Mouse (Mus musculus): ENCODE results near the gene Nsg1. TPM values are rescaled to one million over a fixed set of nuclear protein-coding genes. Genes with fewer than 3 reads are reported as not detected.

The Nsg1 gene
- polyA plus RNA-seq, 1 experiment from 2014 or later: 12.7 TPM

- in situ Hi-C loops (cut with MboI; ENCODE audit: low pct_unique_long_range_greater_than_20kb): no loop called here
- POLR2A ChIA-PET: interaction anchor here (0.6 kb wide), 1 partner anchor 20 kb away, joined by 8 read pairs; no protein-coding TSS in a partner anchor
- DNase-seq (ENCODE audit: low read depth, low spot score): no peak
Observed at GRCm38 (mm10) chr5:38106080-38106697, 53.5 kb downstream of the Nsg1 start.

GRCm38 (mm10) chr5:38102945-38103344, 56.8 kb downstream of the Nsg1 start:
- no peak for ATAC-seq
- H3K27me3 ChIP-seq: no peaks in the 10 kb centered on the region
- POLR2A ChIA-PET: no interaction called here
- in situ Hi-C loops (cut with MboI; ENCODE audit: low pct_unique_long_range_greater_than_20kb): loop anchor here (5.0 kb wide), 1 partner anchor 84 kb away; no protein-coding TSS in a partner anchor
- no peak for DNase-seq (ENCODE audit: low read depth, low spot score)
- no peak for TF ChIP-seq CTCF (IDR thresholded peaks at IDR 0.05)
- CTCF ChIA-PET: interaction anchor here (1.0 kb wide), 1 partner anchor 10 kb away, joined by 3 read pairs; no protein-coding TSS in a partner anchor

More at GRCm38 (mm10) chr5:38106080-38106697, 53.5 kb downstream of the Nsg1 start:
- no peak for TF ChIP-seq CTCF (IDR thresholded peaks at IDR 0.05)
- ATAC-seq: no peak
- no peaks in the 10 kb centered on the region for H3K27me3 ChIP-seq
- CTCF ChIA-PET: interaction anchor here (0.9 to 1.4 kb wide), 6 partner anchors 9 to 95 kb away, joined by 3 to 6 read pairs (median 3); no protein-coding TSS in a partner anchor

- POLR2A ChIA-PET: no interaction called here
- ATAC-seq: no peak
- CTCF ChIA-PET: interaction anchor here (1.0 to 3.3 kb wide), 7 partner anchors 9 to 130 kb away, joined by 3 to 19 read pairs (median 3); no protein-coding TSS in a partner anchor
- in situ Hi-C loops (cut with MboI; ENCODE audit: low pct_unique_long_range_greater_than_20kb): no loop called here
- TF ChIP-seq CTCF (IDR thresholded peaks at IDR 0.05): no peak
- H3K27me3 ChIP-seq: no peaks in the 10 kb centered on the region
- DNase-seq (ENCODE audit: low read depth, low spot score): no peak
Observed at GRCm38 (mm10) chr5:38099139-38099676, 60.5 kb downstream of the Nsg1 start.

- POLR2A ChIA-PET: interaction anchor here (1.1 kb wide), 1 partner anchor 11 kb away, joined by 3 read pairs; no protein-coding TSS in a partner anchor
- H3K27me3 ChIP-seq: no peaks in the 10 kb centered on the region
- in situ Hi-C loops (cut with MboI; ENCODE audit: low pct_unique_long_range_greater_than_20kb): no loop called here
- peak; percentile 67 for TF ChIP-seq CTCF (IDR thresholded peaks at IDR 0.05)
- no peak for DNase-seq (ENCODE audit: low read depth, low spot score)
- peak; percentile 63 for ATAC-seq
- CTCF ChIA-PET: interaction anchor here (0.5 to 3.3 kb wide), 12 partner anchors 8 to 132 kb away, joined by 3 to 19 read pairs (median 3); no protein-coding TSS in a partner anchor
Observed at GRCm38 (mm10) chr5:38097501-38098093, 62.1 kb downstream of the Nsg1 start.

- CTCF ChIA-PET: interaction anchor here (1.2 kb wide), 1 partner anchor 12 kb away, joined by 3 read pairs; no protein-coding TSS in a partner anchor
Observed at GRCm38 (mm10) chr5:38094331-38094730, 65.4 kb downstream of the Nsg1 start.

GRCm38 (mm10) chr5:38091966-38092304, 67.8 kb downstream of the Nsg1 start:
- ChIA-PET CTCF (interaction anchor here (1.3 to 3.8 kb wide), 6 partner anchors 7 to 262 kb away, joined by 3 to 19 read pairs (median 8); no protein-coding TSS in a partner anchor), POLR2A (no interaction called here)
- in situ Hi-C loops (cut with MboI; ENCODE audit: low pct_unique_long_range_greater_than_20kb): no loop called here
- ATAC-seq: no peak
- no peak for TF ChIP-seq CTCF (IDR thresholded peaks at IDR 0.05)
- H3K27me3 ChIP-seq: no peaks in the 10 kb centered on the region
- no peak for DNase-seq (ENCODE audit: low read depth, low spot score)

More at GRCm38 (mm10) chr5:38094331-38094730, 65.4 kb downstream of the Nsg1 start:
- TF ChIP-seq CTCF (IDR thresholded peaks at IDR 0.05): no peak
- ATAC-seq (no peak), DNase-seq (ENCODE audit: low read depth, low spot score) (no peak)
- in situ Hi-C loops (cut with MboI; ENCODE audit: low pct_unique_long_range_greater_than_20kb): no loop called here
- POLR2A ChIA-PET: no interaction called here
- no peaks in the 10 kb centered on the region for H3K27me3 ChIP-seq

GRCm38 (mm10) chr5:38091046-38091965, 68.4 kb downstream of the Nsg1 start:
- POLR2A ChIA-PET: no interaction called here
- in situ Hi-C loops (cut with MboI; ENCODE audit: low pct_unique_long_range_greater_than_20kb): no loop called here
- no peaks in the 10 kb centered on the region for H3K27me3 ChIP-seq
- DNase-seq (ENCODE audit: low read depth, low spot score) (no peak), ATAC-seq (no peak)
- peak; percentile 84 for TF ChIP-seq CTCF (IDR thresholded peaks at IDR 0.05)
- CTCF ChIA-PET: interaction anchor here (0.8 to 3.8 kb wide), 8 partner anchors 8 to 262 kb away, joined by 3 to 19 read pairs (median 6); no protein-coding TSS in a partner anchor

- no peak for ATAC-seq
- TF ChIP-seq CTCF (IDR thresholded peaks at IDR 0.05): no peak
- no peak for DNase-seq (ENCODE audit: low read depth, low spot score)
- in situ Hi-C loops (cut with MboI; ENCODE audit: low pct_unique_long_range_greater_than_20kb): no loop called here
- no peaks in the 10 kb centered on the region for H3K27me3 ChIP-seq
- CTCF ChIA-PET: interaction anchor here (1.1 to 3.8 kb wide), 6 partner anchors 8 to 110 kb away, joined by 3 to 19 read pairs (median 8); no protein-coding TSS in a partner anchor
- POLR2A ChIA-PET: no interaction called here
Observed at GRCm38 (mm10) chr5:38090581-38090980, 69.1 kb downstream of the Nsg1 start.

- DNase-seq (ENCODE audit: low read depth, low spot score) (no peak), ATAC-seq (no peak)
- H3K27me3 ChIP-seq: no peaks in the 10 kb centered on the region
- CTCF ChIA-PET: interaction anchor here (1.0 to 3.8 kb wide), 8 partner anchors 9 to 194 kb away, joined by 3 to 19 read pairs (median 4); no protein-coding TSS in a partner anchor
- POLR2A ChIA-PET: no interaction called here
- in situ Hi-C loops (cut with MboI; ENCODE audit: low pct_unique_long_range_greater_than_20kb): no loop called here
- no peak for TF ChIP-seq CTCF (IDR thresholded peaks at IDR 0.05)
Observed at GRCm38 (mm10) chr5:38090111-38090510, 69.6 kb downstream of the Nsg1 start.

Other genes starting within 250 kb of the Nsg1 start
- gene Stx18, start 121.2 kb downstream of the Nsg1 start, polyA plus RNA-seq (2021): 48.1 TPM
- gene Zbtb49, start 60.5 kb upstream of the Nsg1 start, polyA plus RNA-seq (2021): 11.9 TPM
- 36.6 TPM for gene Lyar, start 60.6 kb upstream of the Nsg1 start, polyA plus RNA-seq (2021)
- gene Tmem128, start 100.3 kb upstream of the Nsg1 start, polyA plus RNA-seq (2021): 63.1 TPM
- gene Otop1, start 116.1 kb upstream of the Nsg1 start, polyA plus RNA-seq (2021): not detected
- not detected for gene Drd5, start 159.5 kb upstream of the Nsg1 start, polyA plus RNA-seq (2021)